Mouse (Mus musculus) left cerebral cortex, postnatal 14 days (tissue): ENCODE measurements around the gene Carhsp1. TPM values are rescaled to one million over a fixed set of nuclear protein-coding genes. Genes with fewer than 3 reads are reported as not detected.
A peak's percentile ranks its signal among the peaks of the same experiment; 100 is the strongest.

Experiments
- DNase-seq, 2 experiments: peaks; one replicate each; pipeline ENCODE4 v3.0.0; 2021 to 2022; ENCODE audit warnings: low spot score in 2 of 2, mixed read lengths in 1 of 2
- intact Hi-C: fragments of 180-260 bp; cut with DNase I; formaldehyde crosslinking; loops from one replicate; pipeline ENCODE4 v1.15.1; 2025
- total RNA-seq, 2 experiments: library from RNA; stranded (reverse); gene quantifications; 2 replicates each; pipeline ENCODE4 v1.2.3; 2021

Carhsp1 gene
- total RNA-seq, 2 experiments from 2014 or later: 8.6 to 13.9 TPM

DNA sequence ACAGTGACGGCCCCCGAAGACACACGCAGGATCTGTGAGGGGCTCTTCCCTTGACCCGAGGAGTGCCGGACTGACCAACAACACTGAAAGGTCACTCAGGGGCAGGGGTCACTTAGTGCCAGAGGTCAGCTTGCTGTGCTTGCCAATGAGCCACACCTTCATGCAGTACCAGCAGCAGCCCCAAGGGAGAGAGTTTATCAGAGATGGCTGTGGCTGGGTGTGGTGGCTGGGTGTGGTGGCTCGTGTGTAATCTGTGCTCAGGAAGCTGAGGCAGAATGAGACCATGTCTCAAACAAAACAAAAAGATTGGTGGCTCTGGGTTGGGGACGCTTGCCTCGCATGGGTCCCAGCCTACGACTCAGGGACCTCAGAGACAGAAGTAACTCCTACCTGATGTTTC, 16.4 kb downstream of the Carhsp1 start:
- intact Hi-C loops: no loop called here

DNA sequence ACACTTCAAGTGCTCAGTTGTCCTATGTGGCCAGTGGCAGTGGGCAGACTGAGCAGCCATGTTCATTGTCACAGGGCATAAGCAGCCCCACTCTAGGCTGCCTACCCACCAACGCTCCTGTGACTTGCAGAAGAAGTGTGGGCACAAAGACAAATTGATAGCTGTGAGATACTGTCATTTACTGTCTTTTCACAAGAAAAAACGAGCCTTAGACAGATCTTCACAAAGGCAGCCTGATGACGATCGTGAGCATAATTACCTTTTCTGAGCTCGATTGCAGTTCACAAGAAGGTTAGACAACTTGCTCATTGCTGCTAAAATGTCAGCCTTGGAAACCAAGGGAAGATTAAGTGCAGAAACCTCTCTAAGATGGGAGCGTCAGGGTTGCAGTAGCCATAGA, 16.8 kb downstream of the Carhsp1 start:
- no peak for DNase-seq
- intact Hi-C loops: no loop called here

More for the DNA sequence above, 16.4 kb downstream of the Carhsp1 start:
- no peak for DNase-seq

DNA sequence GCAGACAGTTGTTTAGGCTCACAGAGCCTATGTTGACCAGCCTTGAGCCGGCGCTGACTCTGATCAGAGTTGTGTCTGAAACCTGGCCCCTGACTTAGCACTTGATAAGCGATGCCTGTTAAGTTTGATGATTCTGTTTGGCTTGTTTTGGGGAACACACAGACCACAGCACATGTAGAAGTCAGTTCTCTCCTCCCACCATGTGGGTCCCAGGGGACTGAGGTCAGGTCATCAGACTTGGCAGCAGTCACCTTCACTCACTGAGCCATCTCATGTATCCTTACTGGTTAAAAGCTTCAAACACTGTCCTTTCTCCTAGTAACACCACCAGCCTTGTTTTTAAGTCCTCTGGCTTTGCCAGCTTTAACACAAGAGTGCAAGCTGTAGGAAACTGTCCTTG, 21.9 kb downstream of the Carhsp1 start:
- intact Hi-C loops: no loop called here
- DNase-seq: no peak

DNA sequence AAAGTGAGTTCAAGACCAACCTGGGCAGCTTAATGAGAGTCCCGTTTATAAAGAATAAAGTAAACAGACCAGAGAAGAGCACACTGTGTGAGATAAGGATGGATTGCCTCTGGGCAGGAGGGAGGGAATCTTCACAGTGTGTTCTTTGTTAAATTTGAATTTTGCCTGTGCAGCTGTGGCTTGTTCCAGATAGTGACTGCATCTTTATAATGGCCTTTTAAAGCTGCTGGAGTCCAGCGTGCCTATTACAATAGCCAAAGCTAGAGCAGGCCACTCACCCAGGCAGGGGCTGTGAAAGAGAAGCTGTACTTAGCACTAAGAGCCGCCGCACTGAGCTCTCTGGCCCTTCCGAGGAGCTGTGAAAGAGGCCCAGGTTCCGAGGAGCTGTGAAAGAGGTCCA, 26.4 kb downstream of the Carhsp1 start:
- no peak for DNase-seq
- intact Hi-C loops: no loop called here

GRCm38 (mm10) chr16:8643855-8644254, 28.1 kb downstream of the Carhsp1 start:
- intact Hi-C loops: no loop called here
- DNase-seq: peak; percentile 52 to 63

GRCm38 (mm10) chr16:8639466-8640191, 32.3 kb downstream of the Carhsp1 start:
- DNase-seq: no peak
- intact Hi-C loops: no loop called here

DNA sequence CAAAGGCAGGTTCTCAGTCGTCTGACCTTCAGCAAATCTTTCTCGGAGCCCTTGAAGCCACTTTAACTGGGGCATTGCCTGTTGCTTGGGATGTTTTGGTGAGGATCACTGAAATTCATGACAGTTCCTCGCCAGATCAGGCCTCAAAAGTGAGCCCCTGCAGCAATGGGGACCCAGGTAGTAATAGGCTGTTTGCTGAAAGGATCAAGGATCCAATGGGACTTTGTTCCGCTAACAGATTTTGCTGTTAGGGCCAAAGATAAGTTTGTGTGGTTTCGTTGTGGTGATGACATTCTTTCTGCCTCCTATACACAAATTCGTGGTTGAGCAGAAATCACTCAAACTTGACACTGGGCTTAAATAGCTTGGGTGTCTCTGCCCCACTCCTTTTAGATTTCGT, 33.8 kb downstream of the Carhsp1 start:
- intact Hi-C loops: no loop called here
- no peak for DNase-seq

GRCm38 (mm10) chr16:8637217-8638051, 34.5 kb downstream of the Carhsp1 start, which contains the start of the genes Pmm2 and Tmem186:
TSS of gene Pmm2 (plus strand) at chr16:8637674.
TSS of gene Tmem186 (minus strand) at chr16:8637712.
- intact Hi-C loops: no loop called here
- peak; percentile 85 to 94 for DNase-seq

DNA sequence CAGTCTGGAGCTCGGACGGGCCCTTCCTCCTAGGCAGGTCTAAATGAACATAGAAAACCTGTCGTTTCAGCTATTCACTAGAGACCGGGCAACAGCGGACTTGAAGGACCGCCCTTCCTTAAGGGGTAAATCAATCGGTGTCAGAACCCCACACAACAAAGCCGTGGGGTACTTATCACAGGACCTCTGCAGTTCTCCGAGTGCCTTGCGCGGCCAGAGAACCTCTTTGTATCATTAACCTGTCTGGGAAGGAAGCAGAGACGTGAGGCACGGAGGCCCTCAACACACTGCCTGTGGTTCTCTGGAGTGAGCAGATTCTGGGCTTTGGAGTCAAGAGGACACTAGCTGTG, 35.1 kb downstream of the Carhsp1 start:
- DNase-seq: no peak
- intact Hi-C loops: no loop called here

DNA sequence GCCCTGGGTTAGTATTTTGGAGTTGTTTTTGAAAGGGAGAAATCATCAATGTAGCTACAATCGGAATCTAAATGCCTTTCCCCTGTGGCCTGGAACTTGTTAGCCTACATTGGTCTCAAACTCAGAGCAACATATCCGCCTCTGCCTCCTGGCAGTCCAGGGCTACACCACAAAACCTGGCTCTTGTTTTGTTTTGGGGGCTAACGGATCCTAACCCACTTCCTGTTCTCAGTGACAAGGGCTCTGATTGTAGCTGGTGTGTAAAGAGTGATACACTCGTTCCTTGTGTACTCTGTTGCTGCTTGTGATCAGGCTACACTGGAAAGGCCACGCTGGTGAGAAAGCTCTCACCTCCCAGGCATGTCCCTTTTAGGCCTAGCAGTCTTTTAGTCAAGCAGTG, 40.5 kb downstream of the Carhsp1 start:
- intact Hi-C loops: loop anchor here (5.0 kb wide), 1 partner anchor 139 kb away; no protein-coding TSS in a partner anchor
- DNase-seq: no peak

DNA sequence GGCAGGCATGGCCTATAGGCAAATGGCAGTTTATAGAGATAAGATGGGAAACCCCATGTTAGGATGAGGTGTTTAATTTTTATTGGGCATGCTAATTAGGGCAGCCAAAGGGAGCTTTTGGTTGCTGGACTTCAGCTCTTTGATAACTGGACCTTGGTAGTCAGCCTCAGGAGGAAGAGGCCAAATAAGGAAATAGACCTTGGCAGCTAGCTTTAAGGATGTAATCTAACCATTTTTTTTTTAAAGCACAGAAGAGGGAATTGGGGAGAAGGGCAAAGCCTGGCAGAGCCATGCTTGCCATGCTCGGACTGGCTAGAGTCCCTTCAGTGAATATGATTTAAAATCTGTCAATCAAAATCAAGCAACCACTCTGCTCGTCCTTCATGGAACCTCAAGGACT, 41.5 kb downstream of the Carhsp1 start:
- intact Hi-C loops: loop anchor here (5.0 kb wide), 1 partner anchor 138 kb away; no protein-coding TSS in a partner anchor
- DNase-seq: no peak

GRCm38 (mm10) chr16:8620315-8621115, 51.4 kb downstream of the Carhsp1 start:
- intact Hi-C loops: no loop called here
- no peak for DNase-seq

DNA sequence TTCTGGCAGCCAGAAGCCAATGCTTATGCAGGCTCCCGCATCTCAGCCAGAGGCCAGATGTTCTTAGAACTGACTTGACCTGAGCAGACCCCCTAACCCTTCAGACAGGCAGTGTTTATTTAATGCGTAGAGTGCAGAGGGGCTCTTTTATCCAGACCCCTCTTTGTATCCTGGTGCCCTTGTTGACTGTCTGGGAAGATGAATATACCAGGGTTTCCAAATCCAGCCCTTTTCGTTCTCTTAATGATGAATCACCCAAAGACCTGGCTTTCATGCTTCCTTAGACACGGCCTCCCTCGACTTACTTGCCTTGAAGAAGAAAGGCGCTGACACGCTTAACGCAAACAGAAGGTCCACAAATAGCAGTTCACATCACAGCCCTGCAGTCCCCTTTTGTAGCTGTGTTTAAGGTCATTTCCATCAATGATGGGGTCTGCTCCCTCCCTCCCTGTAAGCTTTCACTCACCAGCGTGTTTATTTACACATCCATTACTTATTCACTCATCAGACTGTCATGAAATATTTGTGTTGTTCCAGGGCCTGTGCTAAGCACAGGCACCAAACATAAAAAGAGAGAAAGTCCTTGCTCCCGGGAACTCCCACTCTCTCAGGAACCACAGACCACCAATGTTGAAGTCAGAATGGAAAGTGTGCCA, 52.2 kb downstream of the Carhsp1 start:
- DNase-seq: no peak
- intact Hi-C loops: no loop called here

DNA sequence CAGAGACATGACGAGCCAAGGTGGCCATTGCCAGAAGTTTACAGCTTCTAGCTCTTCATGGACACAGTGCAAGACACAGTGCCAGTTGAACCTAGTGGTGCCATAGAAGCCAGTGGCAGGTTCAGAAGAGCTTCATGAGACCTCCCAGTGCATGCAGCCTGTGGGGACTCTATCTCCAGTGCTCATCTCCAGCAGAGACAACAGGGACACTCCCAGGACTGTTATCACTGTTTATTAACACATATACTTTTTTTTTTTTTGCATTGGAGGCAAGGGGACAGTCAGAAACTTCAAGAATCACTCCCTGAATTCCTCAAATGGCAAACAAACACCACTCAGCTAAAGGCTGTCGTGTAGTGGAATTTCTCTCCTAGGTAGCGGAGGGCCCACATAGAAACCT, 58.5 kb downstream of the Carhsp1 start:
- intact Hi-C loops: no loop called here
- DNase-seq: no peak

- intact Hi-C loops: no loop called here
- no peak for DNase-seq
These were observed 58.9 kb downstream of the Carhsp1 start for GRCm38 (mm10) chr16:8613039-8613438.

GRCm38 (mm10) chr16:8612214-8613005, 59.5 kb downstream of the Carhsp1 start:
- intact Hi-C loops: no loop called here

GRCm38 (mm10) chr16:8610397-8610796, 61.6 kb downstream of the Carhsp1 start:
- intact Hi-C loops: no loop called here
- no peak for DNase-seq

More at GRCm38 (mm10) chr16:8612214-8613005, 59.5 kb downstream of the Carhsp1 start:
- no peak for DNase-seq
